Mouse (Mus musculus): Measurements from ENCODE around the gene Akr1c13. TPM values are rescaled to one million over a fixed set of nuclear protein-coding genes. Genes with fewer than 3 reads are reported as not detected.
"Not testable (repeated sequence)": the region's sequence is repeated elsewhere in the genome, so short reads cannot be mapped to it uniquely, and the experiment has no call there.

Gene Akr1c13
- polyA plus RNA-seq (2014; fragmentation: Nextera tagmentation; extraction: Ambion mirVana) = 5.5 and 7.5 TPM in 2 replicates

DNA sequence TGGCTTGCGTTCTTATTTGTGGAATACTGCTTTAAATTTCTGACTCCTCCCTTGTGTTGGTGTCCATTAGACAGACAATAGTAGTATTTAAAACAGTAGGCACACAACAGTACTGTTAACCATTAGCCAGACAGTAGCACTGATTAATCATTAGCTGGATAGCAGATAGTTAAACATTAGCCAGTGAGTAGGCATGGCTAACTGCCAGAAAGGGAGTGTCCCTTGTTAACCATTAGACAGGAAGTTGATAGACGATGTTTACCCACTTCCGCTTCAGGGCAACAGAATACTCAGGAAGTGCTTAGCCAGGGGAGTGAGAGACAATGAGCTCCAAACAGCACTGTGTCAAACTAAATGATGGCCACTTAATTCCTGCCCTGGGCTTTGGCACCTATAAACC, at the start of gene Akr1c13:
Gene Akr1c13, plus strand, starts transcription at position 247 of the 400 bp plus-strand sequence.
- Histone ChIP-seq H3K27me3 (ENCODE audit: control insufficient read depth, insufficient read depth, low read length) (no peaks in the 10 kb centered on the region), H3K9ac (no peak within 1 kb of the TSS), H3K27ac (no peak within 1 kb of the TSS), H3K4me3 (replicated peaks; ENCODE audit: low read length) (no peak within 1 kb of the TSS), H3K9me3 (ENCODE audit: control insufficient read depth, low read length) (no peaks in the 10 kb centered on the region), H3K4me2 (replicated peaks) (0 out of 2 replicates have a peak within 1 kb of the TSS, but pooled peaks have one; percentile 10), H3K36me3 (replicated peaks; ENCODE audit: control insufficient read depth, insufficient read depth) (no peaks in the 10 kb centered on the region), H3K4me1 (replicated peaks; ENCODE audit: control insufficient read depth, insufficient read depth, low read length) (no peaks in the 10 kb centered on the region)
- no peak for DNase-seq (ENCODE audit: low spot score)
- no peak for ATAC-seq (ENCODE audit: low FRiP score)
- 62% methylated on average over 3 of the region's 3 CpGs for WGBS

DNA sequence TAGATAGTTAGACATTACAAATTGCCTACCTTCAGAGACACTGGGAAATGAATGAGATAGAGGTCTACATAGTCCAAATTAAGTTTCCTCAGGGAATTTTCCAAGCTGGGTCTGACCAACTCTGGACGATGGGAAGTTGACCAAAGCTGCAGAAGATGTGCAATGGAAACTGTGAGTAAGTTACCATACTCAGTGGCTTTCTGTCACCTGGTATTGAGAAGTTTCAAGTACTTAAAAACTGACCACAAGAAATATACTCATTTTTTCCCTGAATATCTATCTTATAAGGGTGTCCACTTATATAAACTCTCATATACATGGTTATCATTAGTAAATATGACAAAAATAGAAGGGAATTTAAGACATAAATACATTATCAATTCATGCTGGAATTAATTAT, 46.7 kb upstream of the Akr1c13 start:
- no peak for DNase-seq (ENCODE audit: low spot score)
- WGBS = 91% methylated on average over 1 of the region's 1 CpGs
- H3K4me2 ChIP-seq (replicated peaks) = no peak overlapping the region
- no peak overlapping the region for H3K9ac ChIP-seq
- H3K27ac ChIP-seq = no peak overlapping the region
- no peaks in the 10 kb centered on the region for H3K4me1 ChIP-seq (replicated peaks; ENCODE audit: control insufficient read depth, insufficient read depth, low read length)
- ATAC-seq (ENCODE audit: low FRiP score) = no peak
- H3K36me3 ChIP-seq (replicated peaks; ENCODE audit: control insufficient read depth, insufficient read depth) = no peaks in the 10 kb centered on the region
- no peaks in the 10 kb centered on the region for H3K27me3 ChIP-seq (ENCODE audit: control insufficient read depth, insufficient read depth, low read length)
- H3K4me3 ChIP-seq (replicated peaks; ENCODE audit: low read length) = no peak overlapping the region
- no peaks in the 10 kb centered on the region for H3K9me3 ChIP-seq (ENCODE audit: control insufficient read depth, low read length)

DNA sequence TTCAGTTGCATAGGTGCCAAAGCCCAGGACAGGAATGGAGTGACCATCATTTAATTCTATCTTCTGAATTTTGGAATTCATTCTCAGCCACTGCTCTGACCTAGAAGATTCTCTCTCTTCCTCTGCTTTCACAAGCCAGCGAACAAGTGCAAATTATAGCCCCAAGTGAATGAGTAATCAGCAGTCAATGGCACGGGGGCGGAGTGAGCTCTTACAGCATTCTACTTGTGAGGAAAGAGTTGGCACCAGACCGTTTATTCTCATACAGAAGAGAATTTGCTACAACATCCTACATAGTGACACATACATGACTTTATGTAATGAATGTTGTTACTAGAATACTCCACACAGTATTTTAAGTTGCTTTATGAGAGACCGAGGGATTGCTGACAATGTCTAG, 40.4 kb upstream of the Akr1c13 start, which contains the start of gene Akr1c18:
Gene Akr1c18, minus strand, starts transcription at position 137 of the 400 bp plus-strand sequence.
- Histone ChIP-seq H3K9ac (no peak within 1 kb of the TSS), H3K27me3 (ENCODE audit: control insufficient read depth, insufficient read depth, low read length) (no peaks in the 10 kb centered on the region), H3K27ac (no peak within 1 kb of the TSS), H3K9me3 (ENCODE audit: control insufficient read depth, low read length) (no peaks in the 10 kb centered on the region), H3K4me1 (replicated peaks; ENCODE audit: control insufficient read depth, insufficient read depth, low read length) (no peaks in the 10 kb centered on the region), H3K36me3 (replicated peaks; ENCODE audit: control insufficient read depth, insufficient read depth) (no peaks in the 10 kb centered on the region), H3K4me3 (replicated peaks; ENCODE audit: low read length) (no peak within 1 kb of the TSS), H3K4me2 (replicated peaks) (no peak within 1 kb of the TSS)
- WGBS = 72% methylated on average over 5 of the region's 5 CpGs
- ATAC-seq (ENCODE audit: low FRiP score) (no peak), DNase-seq (ENCODE audit: low spot score) (no peak)

DNA sequence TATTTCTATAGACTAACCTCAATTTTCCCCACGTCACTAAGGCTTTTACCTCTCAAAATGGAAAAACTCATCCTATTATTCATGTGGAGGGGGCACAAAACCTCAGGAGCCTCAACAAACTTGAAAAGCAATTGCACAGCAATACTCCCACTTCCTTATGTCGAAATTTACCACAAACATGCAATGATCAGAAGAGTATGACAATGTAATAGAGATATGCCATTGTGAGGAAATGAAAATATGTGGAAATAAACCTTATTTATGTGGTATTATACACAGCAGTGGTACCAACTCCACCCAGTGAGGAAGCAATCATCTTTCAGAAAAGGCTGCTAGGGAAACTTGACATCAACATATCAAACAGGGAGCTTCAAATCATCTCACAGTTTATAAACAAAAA, 38.0 kb upstream of the Akr1c13 start:
- no peaks in the 10 kb centered on the region for H3K27me3 ChIP-seq (ENCODE audit: control insufficient read depth, insufficient read depth, low read length)
- H3K27ac ChIP-seq = no peak overlapping the region
- no peak overlapping the region for H3K9ac ChIP-seq
- H3K9me3 ChIP-seq (ENCODE audit: control insufficient read depth, low read length) = no peaks in the 10 kb centered on the region
- H3K4me2 ChIP-seq (replicated peaks) = no peak overlapping the region
- no peak overlapping the region for H3K4me3 ChIP-seq (replicated peaks; ENCODE audit: low read length)
- DNase-seq (ENCODE audit: low spot score) (no peak), ATAC-seq (ENCODE audit: low FRiP score) (no peak)
- no peaks in the 10 kb centered on the region for H3K4me1 ChIP-seq (replicated peaks; ENCODE audit: control insufficient read depth, insufficient read depth, low read length)
- 80% methylated on average over 2 of the region's 2 CpGs for WGBS
- no peaks in the 10 kb centered on the region for H3K36me3 ChIP-seq (replicated peaks; ENCODE audit: control insufficient read depth, insufficient read depth)

DNA sequence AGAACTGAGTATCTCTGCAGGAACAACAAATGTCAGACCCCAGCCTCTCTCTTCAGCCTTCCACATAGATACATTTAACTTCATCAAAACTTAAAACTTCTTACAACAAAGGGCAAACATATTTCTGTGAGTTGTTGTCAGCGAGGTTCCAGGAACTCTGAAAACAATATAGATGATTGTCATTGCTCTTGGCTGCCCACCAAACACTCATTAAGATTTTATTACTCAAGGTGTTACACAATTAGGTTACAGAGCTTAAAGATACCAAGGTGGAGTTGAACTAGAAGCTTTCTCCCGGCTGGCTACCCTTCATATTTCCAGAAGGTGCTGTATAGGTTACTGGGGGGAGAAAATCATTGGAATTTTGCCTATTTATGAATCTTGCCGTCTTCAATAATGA, 37.4 kb upstream of the Akr1c13 start:
- no peak overlapping the region for H3K27ac ChIP-seq
- H3K4me1 ChIP-seq (replicated peaks; ENCODE audit: control insufficient read depth, insufficient read depth, low read length) = no peaks in the 10 kb centered on the region
- no peaks in the 10 kb centered on the region for H3K27me3 ChIP-seq (ENCODE audit: control insufficient read depth, insufficient read depth, low read length)
- no peak overlapping the region for H3K9ac ChIP-seq
- WGBS = 88% methylated on average over 3 of the region's 3 CpGs
- no peak overlapping the region for H3K4me2 ChIP-seq (replicated peaks)
- no peak for ATAC-seq (ENCODE audit: low FRiP score)
- H3K4me3 ChIP-seq (replicated peaks; ENCODE audit: low read length) = no peak overlapping the region
- no peaks in the 10 kb centered on the region for H3K9me3 ChIP-seq (ENCODE audit: control insufficient read depth, low read length)
- H3K36me3 ChIP-seq (replicated peaks; ENCODE audit: control insufficient read depth, insufficient read depth) = no peaks in the 10 kb centered on the region
- DNase-seq (ENCODE audit: low spot score) = no peak

DNA sequence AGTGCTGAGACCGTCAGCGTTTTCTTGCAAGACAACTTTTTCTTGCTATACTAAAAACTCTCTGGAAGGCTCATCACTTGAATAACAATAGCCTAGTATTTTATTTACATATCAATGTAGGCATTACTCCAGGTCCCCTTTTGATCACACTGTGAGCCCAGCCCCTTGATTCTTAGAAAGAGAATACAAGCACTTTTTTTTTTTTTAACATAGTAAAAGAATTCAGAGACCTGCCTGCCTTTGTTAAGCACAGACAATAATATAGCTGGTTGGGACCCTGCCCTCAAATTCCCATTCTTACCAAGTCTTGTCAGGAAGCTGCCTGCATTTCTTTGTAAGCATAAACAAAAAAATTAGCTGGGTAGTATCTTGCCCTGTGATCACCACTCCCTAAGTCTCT, 35.7 kb upstream of the Akr1c13 start:
- no peak for ATAC-seq (ENCODE audit: low FRiP score)
- Histone ChIP-seq H3K9me3 (ENCODE audit: control insufficient read depth, low read length) (no peaks in the 10 kb centered on the region), H3K36me3 (replicated peaks; ENCODE audit: control insufficient read depth, insufficient read depth) (no peaks in the 10 kb centered on the region), H3K4me1 (replicated peaks; ENCODE audit: control insufficient read depth, insufficient read depth, low read length) (no peaks in the 10 kb centered on the region), H3K9ac (no peak overlapping the region), H3K4me2 (replicated peaks) (no peak overlapping the region), H3K27me3 (ENCODE audit: control insufficient read depth, insufficient read depth, low read length) (no peaks in the 10 kb centered on the region), H3K27ac (no peak overlapping the region), H3K4me3 (replicated peaks; ENCODE audit: low read length) (no peak overlapping the region)
- WGBS = 42% methylated on average over 2 of the region's 2 CpGs
- DNase-seq (ENCODE audit: low spot score) = no peak

DNA sequence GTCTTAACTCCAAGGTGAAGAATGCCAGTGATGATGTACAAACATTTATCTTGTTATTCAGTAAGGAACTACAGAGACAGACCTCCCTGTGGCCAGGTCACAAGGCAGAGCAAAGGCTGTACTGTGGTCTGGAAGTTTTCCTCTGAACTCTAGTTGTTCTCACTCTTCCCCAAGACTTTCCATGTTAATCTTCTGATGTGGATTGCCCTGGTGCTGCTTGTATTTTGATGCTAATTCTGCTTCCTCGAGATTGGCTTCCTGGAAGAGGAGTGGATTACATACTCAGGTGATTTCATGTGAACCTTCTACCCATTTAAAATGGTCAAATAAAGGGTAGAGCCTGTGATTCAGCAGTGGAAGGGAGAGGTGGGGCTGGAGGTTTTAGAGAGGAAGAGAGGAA, 22.9 kb upstream of the Akr1c13 start:
- Histone ChIP-seq H3K27me3 (ENCODE audit: control insufficient read depth, insufficient read depth, low read length) (no peaks in the 10 kb centered on the region), H3K9me3 (ENCODE audit: control insufficient read depth, low read length) (no peaks in the 10 kb centered on the region), H3K27ac (no peak overlapping the region), H3K4me1 (replicated peaks; ENCODE audit: control insufficient read depth, insufficient read depth, low read length) (no peaks in the 10 kb centered on the region), H3K9ac (no peak overlapping the region), H3K36me3 (replicated peaks; ENCODE audit: control insufficient read depth, insufficient read depth) (no peaks in the 10 kb centered on the region), H3K4me3 (replicated peaks; ENCODE audit: low read length) (no peak overlapping the region), H3K4me2 (replicated peaks) (no peak overlapping the region)
- WGBS = 39% methylated on average over 1 of the region's 1 CpGs
- DNase-seq (ENCODE audit: low spot score) (no peak), ATAC-seq (ENCODE audit: low FRiP score) (no peak)

DNA sequence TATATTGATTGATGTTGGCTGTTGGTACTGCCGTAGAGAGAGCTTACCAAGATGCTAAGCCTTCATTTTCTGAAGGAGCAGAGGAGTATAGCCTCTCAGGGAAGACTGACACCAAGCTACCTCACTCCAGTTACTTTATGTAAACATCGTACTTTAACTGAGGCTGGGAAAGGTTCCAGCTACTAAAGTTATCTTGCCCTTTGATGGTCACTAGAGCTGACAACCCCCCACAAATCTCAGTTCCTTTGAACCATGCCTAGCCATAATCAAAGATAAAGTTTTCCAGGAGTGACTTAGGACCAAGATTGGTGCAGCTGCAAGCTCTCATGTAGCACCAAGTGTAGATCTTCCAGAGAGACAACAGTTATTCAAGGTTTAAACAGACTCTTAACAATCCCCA, 18.0 kb upstream of the Akr1c13 start:
- DNase-seq (ENCODE audit: low spot score) = no peak
- no peak for ATAC-seq (ENCODE audit: low FRiP score)
- H3K36me3 ChIP-seq (replicated peaks; ENCODE audit: control insufficient read depth, insufficient read depth) = no peaks in the 10 kb centered on the region

DNA sequence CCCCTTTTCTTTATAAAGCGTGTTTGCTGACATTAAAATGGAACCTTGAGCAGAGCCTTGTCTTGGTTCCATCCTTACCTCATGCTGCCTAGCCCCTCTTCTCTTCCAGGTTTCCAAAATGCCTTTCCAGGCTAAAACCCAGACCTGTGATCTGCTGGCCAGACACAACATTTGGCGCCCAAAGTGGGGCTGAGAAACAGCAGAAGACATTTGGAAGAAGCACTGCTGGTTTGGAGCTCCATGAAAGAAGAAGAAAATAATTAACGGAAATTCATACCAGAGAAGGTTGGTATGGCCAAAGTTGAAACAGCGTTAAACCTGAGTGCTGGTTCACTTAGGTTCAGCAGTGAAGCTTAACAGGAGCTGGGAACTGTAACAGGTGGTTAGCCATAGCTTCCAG, 9.6 kb upstream of the Akr1c13 start:
- H3K9me3 ChIP-seq (ENCODE audit: control insufficient read depth, low read length) = not testable (repeated sequence)

More for the DNA sequence above, 18.0 kb upstream of the Akr1c13 start:
- 83% methylated on average over 2 of the region's 2 CpGs for whole genome bisulfite sequencing
- Histone ChIP-seq H3K4me2 (replicated peaks) (no peak overlapping the region), H3K4me3 (replicated peaks; ENCODE audit: low read length) (no peak overlapping the region), H3K4me1 (replicated peaks; ENCODE audit: control insufficient read depth, insufficient read depth, low read length) (no peaks in the 10 kb centered on the region), H3K27ac (no peak overlapping the region), H3K9ac (no peak overlapping the region), H3K27me3 (ENCODE audit: control insufficient read depth, insufficient read depth, low read length) (no peaks in the 10 kb centered on the region), H3K9me3 (ENCODE audit: control insufficient read depth, low read length) (no peaks in the 10 kb centered on the region)

DNA sequence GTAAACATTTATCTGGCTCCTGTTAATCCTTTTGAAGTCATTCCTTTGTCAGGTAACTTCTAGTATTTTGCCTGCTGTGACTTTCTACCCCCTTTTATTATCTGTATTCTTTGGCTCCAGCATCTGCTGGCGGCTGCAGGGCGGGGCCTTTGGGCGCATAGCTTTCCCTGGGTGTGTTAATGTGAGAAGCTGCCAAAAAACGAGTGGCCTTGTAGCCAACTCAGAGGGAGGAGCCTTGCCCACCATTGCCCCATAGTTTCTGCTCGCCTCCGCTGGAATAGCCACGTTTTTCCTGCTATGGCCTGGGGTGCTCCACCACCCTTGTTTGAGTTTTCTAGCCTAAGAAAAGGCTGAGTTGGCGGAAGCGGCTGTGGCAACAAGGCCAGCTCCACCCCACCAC, 7.8 kb upstream of the Akr1c13 start:
- WGBS = 68% methylated on average over 9 of the region's 9 CpGs
- H3K27me3 ChIP-seq (ENCODE audit: control insufficient read depth, insufficient read depth, low read length) = no peaks in the 10 kb centered on the region
- no peak for DNase-seq (ENCODE audit: low spot score)
- H3K4me2 ChIP-seq (replicated peaks) = no peak overlapping the region
- H3K36me3 ChIP-seq (replicated peaks; ENCODE audit: control insufficient read depth, insufficient read depth) = no peaks in the 10 kb centered on the region
- ATAC-seq (ENCODE audit: low FRiP score) = no peak
- no peaks in the 10 kb centered on the region for H3K4me1 ChIP-seq (replicated peaks; ENCODE audit: control insufficient read depth, insufficient read depth, low read length)
- H3K9ac ChIP-seq = no peak overlapping the region
- H3K27ac ChIP-seq = no peak overlapping the region
- no peak overlapping the region for H3K4me3 ChIP-seq (replicated peaks; ENCODE audit: low read length)
- H3K9me3 ChIP-seq (ENCODE audit: control insufficient read depth, low read length) = no peaks in the 10 kb centered on the region

More for the DNA sequence above, 9.6 kb upstream of the Akr1c13 start:
- WGBS = 95% methylated on average over 4 of the region's 4 CpGs
- not testable (repeated sequence) for H3K4me2 ChIP-seq (replicated peaks); H3K9ac ChIP-seq; H3K4me3 ChIP-seq (replicated peaks; ENCODE audit: low read length); DNase-seq (ENCODE audit: low spot score); H3K27ac ChIP-seq; H3K27me3 ChIP-seq (ENCODE audit: control insufficient read depth, insufficient read depth, low read length); H3K4me1 ChIP-seq (replicated peaks; ENCODE audit: control insufficient read depth, insufficient read depth, low read length); H3K36me3 ChIP-seq (replicated peaks; ENCODE audit: control insufficient read depth, insufficient read depth); ATAC-seq (ENCODE audit: low FRiP score)
